Mouse (Mus musculus) heart, embryonic 16.5 days (tissue): Measurements from ENCODE around the gene Poln. TPM values are rescaled to one million over a fixed set of nuclear protein-coding genes. Genes with fewer than 3 reads are reported as not detected.

ENCODE experiments used
- ATAC-seq: fragments of 200-750 bp; cut with Nextera tagmentation; replicated peaks from 2 replicates; pipeline ENCODE4 v1.8.0; 2017; ENCODE audit warnings: moderate number of reproducible peaks; ENCODE audit not compliant: insufficient read depth, low FRiP score; ENCODE audit errors: extremely low read depth
- H3K27ac ChIP-seq: fragments of 300-500 bp; sonication (generic); 2 replicates; pipeline ENCODE4 v1.5.1; 2014; ENCODE audit warnings: mild to moderate bottlenecking, low read length, control low read depth, moderate library complexity
- H3K27me3 ChIP-seq: fragments of 300-500 bp; sonication (generic); 2 replicates; pipeline ENCODE4 v1.6.1; 2014; ENCODE audit warnings: low read length, mixed read lengths; ENCODE audit not compliant: control insufficient read depth, insufficient read depth
- H3K36me3 ChIP-seq: fragments of 300-500 bp; sonication (generic); 2 replicates; pipeline ENCODE4 v1.6.1; 2014; ENCODE audit not compliant: control insufficient read depth, insufficient read depth
- H3K4me1 ChIP-seq: fragments of 300-500 bp; sonication (generic); 2 replicates; pipeline ENCODE4 v1.6.1; 2014; ENCODE audit warnings: low read length, mixed read lengths; ENCODE audit not compliant: control insufficient read depth, insufficient read depth
- H3K4me2 ChIP-seq: fragments of 300-500 bp; sonication (generic); 2 replicates; pipeline ENCODE4 v1.6.1; 2014; ENCODE audit warnings: low read depth, mild to moderate bottlenecking, control low read depth, low read length
- H3K4me3 ChIP-seq: fragments of 300-500 bp; sonication (generic); 2 replicates; pipeline ENCODE4 v1.5.1; 2014; ENCODE audit warnings: mild to moderate bottlenecking, control low read depth, low read length
- H3K9ac ChIP-seq: fragments of 300-500 bp; sonication (generic); 2 replicates; pipeline ENCODE4 v1.6.1; 2014; ENCODE audit warnings: low read length, control low read depth
- H3K9me3 ChIP-seq: fragments of 300-500 bp; sonication (generic); replicated peaks from 2 replicates; pipeline ENCODE4 v1.6.1; 2016; ENCODE audit warnings: low read length; ENCODE audit not compliant: control insufficient read depth
- WGBS: fragments of 180-500 bp; shearing (Covaris S2); extraction: QIAGEN DNeasy Blood & Tissue Kit; methylation state at CpG from one replicate; pipeline ENCODE4 v1.1.7; 2014; 5-methylcytosine and 5-hydroxymethylcytosine counted together
- polyA plus RNA-seq: library from polyadenylated mRNA; unstranded; fragments of >200 nt; fragmentation: Nextera tagmentation; extraction: Ambion mirVana; gene quantifications from 2 replicates; pipeline ENCODE4 v1.2.1, GENCODE M21; 2015

Gene Poln
- polyA plus RNA-seq, 1 experiment from 2014 or later, result 0.55 TPM

GRCm38 (mm10) chr5:34105681-34106080 is 63.6 kb downstream of the Poln start:
- 43% methylated on average over 1 of the region's 1 CpGs for WGBS
- Histone ChIP-seq H3K4me2 (no peak overlapping the region), H3K27me3 (no peaks in the 10 kb centered on the region), H3K36me3 (no peaks in the 10 kb centered on the region), H3K9me3 (no peaks in the 10 kb centered on the region), H3K4me1 (no peaks in the 10 kb centered on the region), H3K9ac (no peak overlapping the region), H3K4me3 (no peak overlapping the region), H3K27ac (no peak overlapping the region)
- no peak for ATAC-seq

- no peak overlapping the region for H3K4me3 ChIP-seq
- 12% methylated on average over 1 of the region's 1 CpGs for WGBS
- no peaks in the 10 kb centered on the region for H3K4me1 ChIP-seq
- H3K9me3 ChIP-seq, result no peaks in the 10 kb centered on the region
- no peak for ATAC-seq
- no peak overlapping the region for H3K4me2 ChIP-seq
- no peak overlapping the region for H3K9ac ChIP-seq
- H3K27ac ChIP-seq, result no peak overlapping the region
- peaks cover 3% of the 10 kb centered on the region; the same call in 1 of the 2 replicates for H3K27me3 ChIP-seq
- H3K36me3 ChIP-seq, result no peaks in the 10 kb centered on the region
Observed at GRCm38 (mm10) chr5:34097333-34097732, 71.9 kb downstream of the Poln start.

- 74% methylated on average over 2 of the region's 2 CpGs for WGBS
- Histone ChIP-seq H3K9ac (no peak overlapping the region), H3K9me3 (no peaks in the 10 kb centered on the region), H3K36me3 (no peaks in the 10 kb centered on the region), H3K4me1 (no peaks in the 10 kb centered on the region), H3K27me3 (peaks cover 7% of the 10 kb centered on the region), H3K4me2 (no peak overlapping the region), H3K4me3 (no peak overlapping the region), H3K27ac (no peak overlapping the region)
- no peak for ATAC-seq
Observed at GRCm38 (mm10) chr5:34093021-34093420, 76.2 kb downstream of the Poln start.

- H3K27me3 ChIP-seq, result no peaks in the 10 kb centered on the region
- no peaks in the 10 kb centered on the region for H3K9me3 ChIP-seq
- H3K4me1 ChIP-seq, result no peaks in the 10 kb centered on the region
- H3K4me2 ChIP-seq, result no peak overlapping the region
- no peak overlapping the region for H3K27ac ChIP-seq
- ATAC-seq, result no peak
- no peaks in the 10 kb centered on the region for H3K36me3 ChIP-seq
- WGBS, result 61% methylated on average over 3 of the region's 3 CpGs
- no peak overlapping the region for H3K4me3 ChIP-seq
- no peak overlapping the region for H3K9ac ChIP-seq
Observed at GRCm38 (mm10) chr5:34032520-34032919, 136.7 kb downstream of the Poln start.

- H3K4me2 ChIP-seq, result no peak overlapping the region
- H3K27me3 ChIP-seq, result no peaks in the 10 kb centered on the region
- H3K9ac ChIP-seq, result no peak overlapping the region
- H3K4me3 ChIP-seq, result no peak overlapping the region
- ATAC-seq, result no peak
- WGBS, result 63% methylated on average over 6 of the region's 6 CpGs
- no peaks in the 10 kb centered on the region for H3K36me3 ChIP-seq
- H3K4me1 ChIP-seq, result no peaks in the 10 kb centered on the region
- no peaks in the 10 kb centered on the region for H3K9me3 ChIP-seq
- H3K27ac ChIP-seq, result no peak overlapping the region
Observed at GRCm38 (mm10) chr5:34031022-34031421, 138.2 kb downstream of the Poln start.

GRCm38 (mm10) chr5:34030101-34030500 is 139.1 kb downstream of the Poln start:
- Histone ChIP-seq H3K4me1 (no peaks in the 10 kb centered on the region), H3K27ac (no peak overlapping the region), H3K4me2 (no peak overlapping the region), H3K4me3 (no peak overlapping the region), H3K36me3 (no peaks in the 10 kb centered on the region), H3K9ac (no peak overlapping the region), H3K9me3 (no peaks in the 10 kb centered on the region), H3K27me3 (no peaks in the 10 kb centered on the region)
- 72% methylated on average over 4 of the region's 4 CpGs for WGBS
- no peak for ATAC-seq

GRCm38 (mm10) chr5:34018968-34019367 is 150.3 kb downstream of the Poln start:
- no peaks in the 10 kb centered on the region for H3K4me1 ChIP-seq
- H3K9me3 ChIP-seq, result no peaks in the 10 kb centered on the region; the same call in 1 of the 2 replicates
- H3K4me3 ChIP-seq, result no peak overlapping the region
- no peak overlapping the region for H3K27ac ChIP-seq
- no peaks in the 10 kb centered on the region for H3K27me3 ChIP-seq
- no peak for ATAC-seq
- WGBS, result 63% methylated on average over 4 of the region's 4 CpGs
- H3K36me3 ChIP-seq, result no peaks in the 10 kb centered on the region
- H3K9ac ChIP-seq, result no peak overlapping the region
- no peak overlapping the region for H3K4me2 ChIP-seq

GRCm38 (mm10) chr5:34014652-34015051 is 154.6 kb downstream of the Poln start:
- Histone ChIP-seq H3K36me3 (no peaks in the 10 kb centered on the region), H3K4me3 (no peak overlapping the region), H3K4me1 (no peaks in the 10 kb centered on the region), H3K9ac (no peak overlapping the region), H3K4me2 (no peak overlapping the region), H3K27me3 (peaks cover 2% of the 10 kb centered on the region; the same call in 1 of the 2 replicates), H3K9me3 (no peaks in the 10 kb centered on the region), H3K27ac (no peak overlapping the region)
- no peak for ATAC-seq
- WGBS, result 63% methylated on average over 1 of the region's 1 CpGs

- peaks cover 2% of the 10 kb centered on the region; the same call in 1 of the 2 replicates for H3K27me3 ChIP-seq
- H3K4me3 ChIP-seq, result no peak overlapping the region
- no peak overlapping the region for H3K9ac ChIP-seq
- H3K27ac ChIP-seq, result no peak overlapping the region
- WGBS, result 75% methylated on average over 4 of the region's 4 CpGs
- H3K4me2 ChIP-seq, result no peak overlapping the region
- no peaks in the 10 kb centered on the region for H3K36me3 ChIP-seq
- no peaks in the 10 kb centered on the region for H3K9me3 ChIP-seq
- H3K4me1 ChIP-seq, result no peaks in the 10 kb centered on the region
- no peak for ATAC-seq
Observed at GRCm38 (mm10) chr5:34007392-34007941, 161.8 kb downstream of the Poln start.
